Mouse (Mus musculus) left cerebral cortex, postnatal 36 days (tissue): Measurements from ENCODE around the gene Fam53b. TPM values are rescaled to one million over a fixed set of nuclear protein-coding genes. Genes with fewer than 3 reads are reported as not detected.

Experiments used
- DNase-seq, 2 experiments: peaks; one replicate each; pipeline ENCODE4 v3.0.0; 2021 to 2022; ENCODE audit warnings: low spot score in 2 of 2, mixed read lengths in 1 of 2
- intact Hi-C: fragments of 180-260 bp; cut with DNase I; formaldehyde crosslinking; loops from one replicate; pipeline ENCODE4 v1.15.1; 2025
- total RNA-seq, 2 experiments: library from RNA; stranded (reverse); gene quantifications; 2 replicates each; pipeline ENCODE4 v1.2.3; 2021

The Fam53b gene
- total RNA-seq, 2 experiments from 2014 or later, result 50.9 to 61.0 TPM

DNA sequence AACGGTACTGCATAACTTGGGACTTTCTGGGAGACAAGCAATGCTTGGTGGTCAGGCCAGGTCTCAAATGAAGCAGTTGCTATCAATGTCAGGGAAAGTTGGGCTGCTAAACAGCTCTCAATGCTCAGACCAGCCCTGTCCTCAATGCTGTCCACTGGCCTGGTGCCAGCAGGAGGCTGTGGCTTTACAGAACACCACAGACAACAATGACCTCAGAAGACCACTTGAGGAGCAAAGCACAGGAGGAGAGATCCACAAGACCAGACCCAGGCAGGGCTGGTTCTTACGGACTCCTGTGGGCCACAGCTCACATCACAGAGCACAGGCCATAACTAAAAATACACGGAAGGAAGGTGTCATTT, 59.3 kb downstream of the Fam53b start:
- DNase-seq, result no peak
- intact Hi-C loops, result no loop called here

DNA sequence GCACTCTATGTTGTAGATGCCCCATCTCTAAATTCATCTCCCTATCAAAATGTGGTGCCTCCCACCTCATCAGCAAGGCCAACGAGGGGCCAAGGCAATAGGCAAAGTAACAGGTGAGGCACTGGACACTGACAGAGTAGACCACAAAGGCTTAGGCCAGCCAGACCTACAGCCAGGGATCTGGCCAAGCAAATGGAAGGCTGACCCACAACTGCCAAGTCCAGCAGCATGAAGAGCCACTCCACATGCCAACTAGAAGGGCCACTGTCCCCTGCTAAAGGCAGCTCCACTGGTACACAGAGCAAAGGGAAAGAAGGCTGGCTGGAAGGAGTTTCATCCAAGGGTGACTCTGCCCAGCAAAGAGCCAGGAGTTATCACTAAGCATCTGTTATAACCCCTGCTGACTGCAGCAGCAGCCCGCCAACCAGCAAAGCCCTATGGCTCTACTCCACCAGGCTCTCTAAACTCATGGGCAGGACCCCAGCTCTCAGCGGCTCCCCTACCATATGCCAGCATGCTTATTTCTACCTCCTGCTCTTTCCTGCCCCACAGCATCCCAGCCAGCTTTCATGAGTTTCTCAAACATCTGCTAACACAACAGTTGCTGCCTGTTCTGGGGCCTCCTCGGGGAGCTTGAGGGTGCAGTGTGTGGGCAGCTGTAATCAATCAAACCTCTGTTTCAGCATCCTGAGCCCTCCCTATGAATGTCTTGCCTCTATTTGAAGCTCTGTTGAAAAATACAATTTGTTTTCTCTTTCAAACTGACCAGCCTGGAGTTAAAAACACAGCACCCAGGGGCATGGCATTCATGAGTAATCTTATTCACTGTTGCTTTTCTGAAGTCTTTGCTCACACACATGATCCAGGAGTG, 59.9 kb downstream of the Fam53b start:
- no peak for DNase-seq
- intact Hi-C loops, result no loop called here

GRCm38 (mm10) chr7:132751716-132752115, 62.0 kb downstream of the Fam53b start:
- DNase-seq, result no peak
- intact Hi-C loops, result no loop called here

DNA sequence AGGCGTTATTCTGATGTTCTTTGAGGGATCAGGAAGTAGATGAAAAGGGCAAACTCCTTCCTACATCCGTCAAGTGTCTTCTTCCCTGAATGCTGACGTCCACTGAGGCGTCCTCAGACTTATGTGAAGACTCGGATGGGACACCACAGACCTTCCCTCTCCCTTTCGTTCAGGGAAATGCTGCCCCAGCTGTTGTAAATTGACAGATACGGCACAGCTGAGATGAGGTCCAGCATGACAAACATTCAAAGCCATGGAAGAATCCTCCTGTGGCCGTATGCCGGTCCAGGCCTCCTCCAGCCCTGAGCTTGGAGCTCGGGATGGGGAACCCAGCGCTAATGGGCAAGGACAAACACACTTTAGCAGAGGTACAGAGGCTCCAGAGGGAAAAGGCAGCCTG, 64.2 kb downstream of the Fam53b start:
- intact Hi-C loops, result no loop called here
- DNase-seq, result no peak

DNA sequence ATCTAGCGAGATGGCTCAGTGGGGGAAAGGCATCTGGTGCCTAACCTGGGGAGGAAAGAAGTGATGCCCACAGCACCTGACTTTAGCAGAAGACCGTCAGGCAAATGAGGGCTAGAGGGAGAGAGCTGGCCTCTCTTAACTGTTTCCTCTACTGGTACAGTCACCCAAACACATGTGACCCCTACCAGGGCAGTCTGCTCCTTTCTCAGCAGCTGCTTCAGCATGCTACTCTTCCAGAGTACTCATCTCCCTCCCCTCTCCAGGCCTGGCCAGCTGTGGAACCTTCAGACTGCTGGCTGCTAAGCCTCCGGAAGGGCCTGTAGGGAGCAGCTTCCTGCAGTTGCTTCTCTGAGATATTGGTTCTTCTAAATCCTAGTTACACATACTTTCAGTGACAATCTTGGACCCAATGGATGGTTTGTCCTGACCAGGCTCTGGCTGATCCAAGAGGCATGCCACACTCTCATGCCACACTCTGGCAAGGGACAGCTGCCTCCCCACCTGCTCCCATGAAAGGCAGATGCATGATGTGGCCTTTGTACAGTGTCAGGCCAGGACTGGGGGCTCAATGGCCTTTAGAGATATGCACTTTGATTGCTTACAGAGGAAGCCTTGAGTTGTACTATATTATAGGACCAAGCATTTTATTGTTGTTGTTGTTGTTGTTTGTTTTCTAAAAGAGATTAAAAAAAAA, 65.5 kb downstream of the Fam53b start:
- no peak for DNase-seq
- intact Hi-C loops, result no loop called here

- DNase-seq, result no peak
- intact Hi-C loops, result no loop called here
These were observed 66.6 kb downstream of the Fam53b start for GRCm38 (mm10) chr7:132747096-132747495.

- intact Hi-C loops, result no loop called here
- DNase-seq, result no peak
These were observed 70.8 kb downstream of the Fam53b start for GRCm38 (mm10) chr7:132742912-132743311.

GRCm38 (mm10) chr7:132739829-132740228, 73.9 kb downstream of the Fam53b start:
- intact Hi-C loops, result no loop called here

GRCm38 (mm10) chr7:132738844-132739243, 74.8 kb downstream of the Fam53b start:
- intact Hi-C loops, result no loop called here
- no peak for DNase-seq

More at GRCm38 (mm10) chr7:132739829-132740228, 73.9 kb downstream of the Fam53b start:
- no peak for DNase-seq

- intact Hi-C loops, result no loop called here
- peak; percentile 52 to 70 for DNase-seq
These were observed 77.4 kb downstream of the Fam53b start for GRCm38 (mm10) chr7:132736099-132736862.

DNA sequence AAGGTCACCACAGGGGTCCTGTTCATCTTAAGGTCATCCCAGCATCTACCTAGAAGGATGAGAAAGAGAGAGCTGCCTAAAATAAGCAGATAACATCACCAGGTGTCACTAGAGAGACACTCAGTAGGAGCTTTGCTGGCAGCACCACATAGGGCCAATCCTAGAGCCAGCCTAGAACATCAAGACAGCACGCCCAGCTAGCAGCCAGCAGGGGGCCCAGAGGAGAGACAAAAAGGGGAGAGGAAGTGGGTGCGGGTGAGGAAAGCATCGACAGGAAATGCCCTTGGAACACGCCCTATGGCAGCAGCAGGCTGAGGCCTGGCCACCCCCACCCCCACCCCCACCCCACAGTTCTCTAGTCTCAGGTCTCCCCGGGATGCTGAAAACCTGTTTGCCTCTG, 78.5 kb downstream of the Fam53b start:
- intact Hi-C loops, result no loop called here
- no peak for DNase-seq

- DNase-seq, result no peak
- intact Hi-C loops, result loop anchor here (5.0 kb wide), 2 partner anchors 77 to 78 kb away; partner anchors contain the start of gene Fam53b
These were observed 79.5 kb downstream of the Fam53b start for GRCm38 (mm10) chr7:132734222-132734621.

DNA sequence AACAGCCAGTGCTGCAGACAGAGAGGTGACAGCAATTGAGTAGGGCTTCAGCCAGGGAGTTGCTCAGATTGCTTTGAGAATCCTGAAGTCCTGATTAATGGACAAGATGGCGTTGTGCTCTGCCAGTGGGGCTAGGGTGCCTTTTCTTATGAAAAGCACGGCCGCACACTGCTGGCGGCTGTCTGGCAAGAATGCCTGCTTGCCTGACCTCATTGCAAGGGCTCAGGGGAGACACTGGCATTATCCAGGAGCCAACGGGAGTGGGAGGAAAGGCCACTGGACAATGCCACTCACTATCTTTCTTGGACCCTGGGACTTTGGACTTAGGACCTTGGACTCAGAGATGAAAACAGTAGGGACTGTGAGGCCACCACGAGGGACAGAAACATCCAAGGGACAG, 80.2 kb downstream of the Fam53b start:
- intact Hi-C loops, result loop anchor here (5.0 kb wide), 2 partner anchors 76 to 79 kb away; partner anchors contain the start of gene Fam53b
- DNase-seq, result no peak

DNA sequence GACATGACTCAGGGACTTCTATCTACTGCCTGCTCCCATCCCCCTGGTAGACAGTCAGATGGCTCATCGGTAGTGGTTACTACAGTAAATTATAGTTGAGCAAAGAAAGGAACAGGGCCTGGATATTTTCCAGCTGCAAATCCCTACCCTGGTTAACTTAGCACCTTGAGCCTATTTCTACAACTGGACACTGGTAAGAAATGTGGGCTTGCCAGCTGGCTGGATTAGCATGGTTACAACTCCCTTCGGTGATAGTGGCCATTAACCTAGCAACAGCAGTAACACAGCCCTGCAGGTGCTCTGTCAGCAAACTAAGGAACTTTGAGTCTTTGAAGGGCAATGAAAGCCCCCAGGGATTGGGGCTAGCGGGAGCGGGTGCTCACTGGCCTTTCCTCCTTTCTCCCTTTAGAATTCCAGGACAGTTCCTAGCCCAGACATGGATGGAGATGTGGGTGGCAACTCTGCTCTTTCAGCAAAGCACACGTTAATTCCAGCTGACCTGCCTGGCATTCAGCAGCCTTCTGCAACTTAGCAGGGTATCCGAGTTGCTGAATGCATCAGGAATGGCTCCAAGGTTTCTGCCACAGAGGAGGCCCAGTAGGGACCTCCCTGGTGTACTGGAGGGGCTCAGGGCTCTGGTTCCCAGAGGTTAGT, 81.4 kb downstream of the Fam53b start:
- intact Hi-C loops, result loop anchor here (5.0 kb wide), 2 partner anchors 75 to 80 kb away; partner anchors contain the start of gene Fam53b
- no peak for DNase-seq

- no peak for DNase-seq
- intact Hi-C loops, result loop anchor here (5.0 kb wide), 2 partner anchors 74 to 81 kb away; partner anchors contain the start of gene Fam53b
These were observed 82.1 kb downstream of the Fam53b start for GRCm38 (mm10) chr7:132731558-132731957.

GRCm38 (mm10) chr7:132730510-132730909, 83.2 kb downstream of the Fam53b start:
- DNase-seq, result no peak
- intact Hi-C loops, result loop anchor here (5.0 kb wide), 2 partner anchors 73 to 82 kb away; partner anchors contain the start of gene Fam53b

GRCm38 (mm10) chr7:132729093-132729831, 84.4 kb downstream of the Fam53b start:
- intact Hi-C loops, result no loop called here
- no peak for DNase-seq

GRCm38 (mm10) chr7:132726106-132726861, 87.4 kb downstream of the Fam53b start:
- intact Hi-C loops, result no loop called here
- DNase-seq, result no peak
